Mouse (Mus musculus) frontal cortex, postnatal 25 days (tissue): Measurements from ENCODE around the gene Hsd17b1.
"Not testable (repeated sequence)": the region's sequence is repeated elsewhere in the genome, so short reads cannot be mapped to it uniquely, and the experiment has no call there.

Source experiments
- DNase-seq, 2 experiments: peaks; one replicate each; pipeline ENCODE4 v3.0.0; 2022; ENCODE audit warnings: low spot score in 2 of 2

The Hsd17b1 gene

DNA sequence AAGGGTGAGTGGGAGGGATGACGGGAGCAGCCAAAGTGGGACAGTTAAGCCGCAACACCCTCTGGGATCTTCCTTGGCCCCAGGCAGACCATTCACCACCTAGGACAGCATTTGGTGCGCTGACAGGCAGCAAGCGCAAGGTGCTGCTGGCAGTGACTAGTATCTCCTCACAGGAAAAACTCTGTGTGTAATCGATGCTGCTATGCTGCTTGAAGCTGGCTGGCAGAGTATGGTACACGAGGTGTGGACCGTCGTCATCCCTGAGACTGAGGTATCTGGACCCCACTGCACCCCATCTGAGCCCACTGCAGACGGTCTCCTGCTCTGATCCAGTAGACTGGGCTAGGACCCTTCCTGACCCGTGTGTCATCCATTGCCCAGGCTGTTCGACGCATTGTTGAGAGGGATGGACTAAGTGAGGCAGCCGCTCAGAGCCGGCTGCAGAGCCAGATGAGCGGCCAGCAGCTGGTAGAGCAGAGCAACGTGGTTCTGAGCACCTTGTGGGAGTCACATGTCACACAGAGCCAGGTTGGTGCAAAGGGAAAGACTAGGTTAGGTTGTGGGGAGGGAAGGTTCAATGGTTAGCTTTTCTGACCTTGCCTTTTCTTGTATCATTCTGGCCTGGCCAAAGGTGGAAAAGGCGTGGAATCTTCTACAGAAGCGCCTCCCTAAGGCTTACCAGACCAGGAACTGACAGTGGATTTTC, 7.6 kb downstream of the Hsd17b1 start:
- DNase-seq, result no peak

- DNase-seq, result no peak
Measured at GRCm38 (mm10) chr11:101086323-101086674, 8.1 kb downstream of the Hsd17b1 start.

GRCm38 (mm10) chr11:101086756-101087681, 8.8 kb downstream of the Hsd17b1 start, which contains the start of gene Mlx:
Mlx (plus strand) TSS chr11:101087277.
- peak; percentile 88 to 89 for DNase-seq

DNA sequence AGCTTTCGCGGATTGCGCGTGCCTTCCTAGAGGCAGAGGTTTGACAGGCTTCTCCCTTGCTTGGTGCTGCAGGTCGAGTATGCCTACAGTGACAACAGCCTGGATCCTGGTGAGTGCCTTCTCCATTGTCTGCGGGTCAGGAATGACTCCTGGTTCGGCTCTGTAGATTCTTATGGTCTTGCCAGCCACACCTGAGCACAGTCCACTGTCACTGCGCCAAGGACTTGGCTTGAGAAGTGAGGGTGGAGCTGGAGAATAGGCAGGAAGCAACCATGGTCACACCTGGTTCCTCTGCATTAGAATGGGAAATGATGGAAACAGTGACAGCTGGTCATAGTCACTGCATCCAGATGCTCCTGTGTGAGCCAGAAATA, 9.5 kb downstream of the Hsd17b1 start:
- no peak for DNase-seq

DNA sequence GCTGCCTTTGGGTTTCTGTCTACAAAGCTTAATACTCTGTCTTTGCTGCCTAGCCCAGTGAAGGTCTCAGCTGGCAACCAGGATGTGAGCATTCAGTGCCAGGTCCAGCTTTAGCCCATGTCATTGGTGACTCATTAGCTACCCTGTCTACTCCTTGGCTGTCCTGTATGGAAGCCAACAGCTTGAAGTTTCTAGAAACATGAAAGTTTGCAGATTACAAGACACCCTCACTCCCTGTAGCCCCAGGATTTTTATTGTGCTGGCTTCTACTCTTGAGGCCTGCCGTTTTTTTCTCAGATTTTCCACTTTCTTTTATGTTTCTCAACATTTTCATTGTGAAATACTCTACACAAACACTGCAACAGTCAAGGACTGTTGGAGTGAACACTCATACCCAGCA, 11.7 kb downstream of the Hsd17b1 start:
- no peak for DNase-seq

DNA sequence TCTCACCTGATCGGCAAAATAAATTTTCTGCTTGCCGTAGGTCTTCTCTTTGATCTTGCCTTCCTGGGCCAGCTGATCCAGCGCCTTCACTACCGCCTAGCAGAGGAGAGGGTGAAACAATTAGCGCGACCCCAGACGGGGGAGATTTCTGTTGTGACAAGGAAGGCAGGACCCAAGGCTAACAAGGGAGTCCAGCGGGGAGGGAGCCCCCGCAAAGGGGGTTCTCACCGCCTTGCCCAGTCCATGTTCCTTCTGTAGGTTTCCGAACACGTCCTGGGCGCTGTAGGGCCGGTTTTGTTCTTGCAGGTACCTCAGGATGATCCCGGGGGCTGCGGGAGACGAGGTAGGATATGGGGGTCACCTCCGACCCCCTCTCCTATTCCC, 16.7 kb downstream of the Hsd17b1 start:
- no peak for DNase-seq

DNA sequence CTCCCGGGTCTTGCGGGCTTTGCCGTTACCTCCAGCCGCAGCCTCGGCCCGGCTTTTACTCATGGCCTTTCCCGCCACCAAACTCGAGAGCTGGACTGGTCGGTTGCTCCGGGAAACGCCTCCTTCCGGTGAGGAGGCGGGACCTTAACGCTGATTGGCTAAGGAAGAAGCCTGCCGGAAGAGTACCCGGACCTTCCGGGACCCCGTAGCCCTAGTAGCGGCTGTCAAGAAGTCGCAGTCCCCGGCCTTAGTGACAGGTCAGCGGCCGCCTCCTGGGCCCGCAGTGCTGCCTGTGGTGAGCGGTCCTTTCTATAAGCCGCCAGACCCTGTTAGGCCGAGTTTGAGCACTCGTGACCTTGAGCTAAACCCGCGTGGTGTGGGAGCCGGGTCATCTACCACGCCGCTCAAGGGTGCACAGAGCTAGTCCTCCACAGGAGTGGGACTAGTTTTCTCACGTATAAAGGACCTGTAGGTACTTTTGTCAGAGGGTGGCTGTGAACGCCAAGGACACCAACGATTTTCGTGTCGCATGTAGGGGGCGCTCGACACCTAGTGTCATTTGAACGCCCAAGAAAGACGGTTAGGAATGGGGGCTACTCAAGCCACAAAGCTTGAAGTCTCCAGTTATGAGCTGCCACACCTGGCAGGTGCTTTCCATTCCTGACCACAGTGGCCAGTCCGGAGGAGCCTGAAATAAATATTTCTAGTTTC, 17.3 kb downstream of the Hsd17b1 start, which contains the start of gene Psmc3ip:
Gene Psmc3ip (minus strand): TSS at position 123 of the 711 bp plus-strand sequence.
- peak; percentile 80 to 87 for DNase-seq

GRCm38 (mm10) chr11:101098231-101098630, 20.0 kb downstream of the Hsd17b1 start:
- DNase-seq, result no peak

DNA sequence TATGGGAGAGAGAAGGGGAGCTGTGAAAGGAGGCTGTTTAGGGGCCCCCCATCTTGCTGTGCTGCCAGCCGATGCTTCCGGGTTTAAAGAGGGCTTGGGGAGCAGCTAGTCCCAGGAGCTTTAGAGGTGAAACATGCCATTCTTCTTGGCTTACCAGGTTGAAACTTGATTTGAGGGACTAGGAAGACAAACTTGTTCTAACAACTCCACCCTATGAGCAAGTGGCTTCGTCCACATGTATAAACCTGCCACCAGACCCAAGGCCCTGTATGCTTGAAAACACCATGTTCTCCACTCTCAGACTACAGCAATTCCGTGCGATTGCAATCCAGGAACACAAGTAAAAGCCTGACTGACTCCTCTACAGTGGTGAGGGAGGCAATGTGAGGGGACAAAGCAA, 24.8 kb downstream of the Hsd17b1 start:
- DNase-seq, result no peak

- DNase-seq, result no peak
Measured at GRCm38 (mm10) chr11:101109351-101109750, 31.1 kb downstream of the Hsd17b1 start.

- DNase-seq, result no peak
Measured at GRCm38 (mm10) chr11:101110708-101111107, 32.5 kb downstream of the Hsd17b1 start.

DNA sequence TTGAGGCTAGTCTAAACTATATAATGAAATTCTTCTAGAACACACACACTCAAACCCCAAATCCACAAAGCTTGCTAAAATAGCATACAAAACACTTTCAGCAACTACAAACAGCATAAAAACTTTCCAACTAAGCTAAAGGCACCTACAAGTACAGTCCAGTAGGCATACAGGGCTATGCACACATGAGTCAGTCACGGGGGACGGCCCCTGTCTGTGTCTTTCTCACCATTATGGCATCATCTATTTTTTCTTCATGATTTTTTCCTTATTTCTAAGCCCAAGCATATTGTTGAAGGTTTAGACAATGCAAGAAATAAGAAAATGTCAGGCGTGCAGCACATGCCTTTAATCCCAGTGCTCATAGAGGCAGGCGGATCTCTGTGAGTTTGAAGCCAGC, 33.0 kb downstream of the Hsd17b1 start:
- DNase-seq, result no peak

GRCm38 (mm10) chr11:101112186-101112585, 34.0 kb downstream of the Hsd17b1 start:
- no peak for DNase-seq

- no peak for DNase-seq
Measured at GRCm38 (mm10) chr11:101115564-101115963, 37.4 kb downstream of the Hsd17b1 start.

DNA sequence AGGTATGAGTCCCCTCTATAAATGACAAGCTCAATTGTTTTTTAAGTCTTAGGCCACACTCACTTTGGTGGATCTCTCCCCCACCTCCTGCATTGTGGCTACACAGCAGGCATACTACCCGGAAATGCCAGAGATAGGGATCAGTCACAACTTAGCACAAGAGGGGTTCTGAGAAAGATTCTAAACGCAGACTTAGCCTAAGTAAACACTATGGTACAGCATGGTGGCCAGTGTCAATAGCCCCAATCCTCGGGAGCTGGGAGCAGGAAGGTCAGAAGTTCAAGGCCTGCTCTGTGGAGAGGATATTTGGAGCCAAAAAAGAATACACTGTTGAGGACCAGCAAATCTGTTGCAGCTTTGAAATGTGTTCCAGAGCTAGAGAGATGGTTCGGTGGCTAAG, 39.9 kb downstream of the Hsd17b1 start:
- no peak for DNase-seq

- no peak for DNase-seq
Measured at GRCm38 (mm10) chr11:101119131-101119760, 41.0 kb downstream of the Hsd17b1 start.

GRCm38 (mm10) chr11:101119761-101120544, 41.7 kb downstream of the Hsd17b1 start, which contains the start of the genes Retreg3 and Tubg1:
Retreg3 (minus strand) TSS chr11:101119893.
Tubg1 (plus strand) TSS chr11:101119938.
- peak; percentile 98 to 99 for DNase-seq

GRCm38 (mm10) chr11:101120545-101121188, 42.5 kb downstream of the Hsd17b1 start:
- no peak for DNase-seq

GRCm38 (mm10) chr11:101124494-101124893, 46.3 kb downstream of the Hsd17b1 start:
- not testable (repeated sequence) for DNase-seq

DNA sequence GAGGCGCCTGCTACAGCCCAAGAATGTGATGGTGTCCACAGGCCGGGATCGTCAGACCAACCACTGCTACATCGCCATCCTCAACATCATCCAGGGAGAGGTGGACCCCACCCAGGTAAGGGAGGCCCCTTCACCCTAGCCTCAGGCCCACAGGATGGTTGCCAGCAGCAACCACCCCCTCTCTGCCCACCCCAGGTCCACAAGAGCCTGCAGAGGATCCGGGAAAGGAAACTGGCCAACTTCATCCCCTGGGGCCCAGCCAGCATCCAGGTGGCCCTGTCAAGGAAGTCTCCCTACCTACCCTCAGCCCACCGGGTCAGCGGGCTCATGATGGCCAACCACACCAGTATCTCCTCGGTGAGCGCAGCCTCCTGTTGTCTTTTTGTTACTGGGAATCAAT, 46.8 kb downstream of the Hsd17b1 start:
- not testable (repeated sequence) for DNase-seq
